ENCODE assay signal across 8 mouse cellular contexts in genomic region chr2:15054945-15055637, GRCm38 (mm10). TPM values are rescaled to one million over a fixed set of nuclear protein-coding genes. Genes with fewer than 3 reads are reported as not detected.
A peak's percentile ranks its signal among the peaks of the same experiment; 100 is the strongest.
DNase-seq lines count a peak whose midpoint lies in the region; ATAC-seq and TF ChIP-seq lines count a peak whose summit lies in the region.

Nsun6 (minus strand) TSS chr2:15055069.

- ATAC-seq in G1E (ENCODE audit: extremely low read depth, insufficient number of reproducible peaks, low FRiP score, poor library complexity, severe bottlenecking) = peak; percentile 97
- peak; percentile 99 for ATAC-seq in forebrain, embryonic 15.5 days (replicated peaks)
- peak; percentile 99 for ATAC-seq in neural tube, embryonic 14.5 days (ENCODE audit: low read depth)

- H3K36me3 ChIP-seq in G1E (replicated peaks) = peaks cover 4% of the 10 kb centered on the region
- H3K36me3 ChIP-seq in forebrain, embryonic 15.5 days = no peaks in the 10 kb centered on the region
- no peaks in the 10 kb centered on the region for H3K36me3 ChIP-seq in neural tube, embryonic 14.5 days (ENCODE audit: control insufficient read depth, insufficient read depth, low read length)
- H3K36me3 ChIP-seq in testis, adult 2 months (ENCODE audit: control insufficient read depth, insufficient read depth, low read length) = no peaks in the 10 kb centered on the region

- peak; percentile 90 for DNase-seq in G1E (ENCODE audit: low spot score)
- peak; percentile 97 for DNase-seq in cerebellum, adult 11-12 months
- peak; percentile 93 for DNase-seq in heart, postnatal 25 days (ENCODE audit: low spot score)
- peak; percentile 94 to 98 for DNase-seq in layer of hippocampus, adult 18-20 months (ENCODE audit: low spot score in 2 of 2)
- peak; percentile 96 to 98 for DNase-seq in lung, adult 18-20 months

- intact Hi-C loops in heart, postnatal 25 days (cut with DNase I) = loop anchor here (10.0 kb wide), 1 partner anchor 980 kb away; the partner anchor contains the start of gene Stam

- peaks cover 25% of the 10 kb centered on the region for H3K4me1 ChIP-seq in G1E (ENCODE audit: insufficient read depth, low read depth, low read length)
- H3K4me1 ChIP-seq in forebrain, embryonic 15.5 days = peaks cover 39% of the 10 kb centered on the region
- peaks cover 20% of the 10 kb centered on the region for H3K4me1 ChIP-seq in neural tube, embryonic 14.5 days (ENCODE audit: control insufficient read depth, insufficient read depth, low read length)
- peaks cover 2% of the 10 kb centered on the region for H3K4me1 ChIP-seq in testis, adult 2 months (ENCODE audit: control insufficient read depth, insufficient read depth, low read length)

- peak; percentile 73 for TF ChIP-seq POLR2A in testis, adult 2 months (IDR thresholded peaks at IDR 0.05; ENCODE audit: control insufficient read depth, low read depth, low read length)

- TF ChIP-seq CTCF in G1E (IDR thresholded peaks at IDR 0.05; ENCODE audit: low read depth, low read length) = no peak
- TF ChIP-seq CTCF in testis, adult 2 months (IDR thresholded peaks at IDR 0.05; ENCODE audit: control insufficient read depth, insufficient read depth, insufficient replicate concordance, low read depth, low read length) = peak; percentile 16; the same call in 1 of the 2 replicates

- H3K27me3 ChIP-seq in G1E (ENCODE audit: insufficient read depth, low read length) = no peaks in the 10 kb centered on the region
- no peaks in the 10 kb centered on the region for H3K27me3 ChIP-seq in forebrain, embryonic 15.5 days
- no peaks in the 10 kb centered on the region for H3K27me3 ChIP-seq in neural tube, embryonic 14.5 days (ENCODE audit: control insufficient read depth, insufficient read depth, low read length)
- no peaks in the 10 kb centered on the region for H3K27me3 ChIP-seq in testis, adult 2 months (ENCODE audit: control insufficient read depth, insufficient read depth, low read length)

- peak within 1 kb of the TSS; percentile 79 for H3K4me3 ChIP-seq in G1E (ENCODE audit: low read depth, low read length)
- H3K4me3 ChIP-seq in forebrain, embryonic 15.5 days = peak within 1 kb of the TSS; percentile 69
- H3K4me3 ChIP-seq in neural tube, embryonic 14.5 days (ENCODE audit: low read depth, low read length) = peak within 1 kb of the TSS; percentile 88
- H3K4me3 ChIP-seq in testis, adult 2 months (ENCODE audit: control insufficient read depth, low read depth, low read length) = peak within 1 kb of the TSS; percentile 94

- no peaks in the 10 kb centered on the region for H3K9me3 ChIP-seq in G1E (replicated peaks)
- H3K9me3 ChIP-seq in forebrain, embryonic 15.5 days = no peaks in the 10 kb centered on the region
- H3K9me3 ChIP-seq in neural tube, embryonic 14.5 days (ENCODE audit: control insufficient read depth, low read length) = no peaks in the 10 kb centered on the region

- peak within 1 kb of the TSS; percentile 88 for H3K9ac ChIP-seq in forebrain, embryonic 15.5 days (replicated peaks)
- H3K9ac ChIP-seq in neural tube, embryonic 14.5 days (replicated peaks; ENCODE audit: low read depth, low read length) = peak within 1 kb of the TSS; percentile 98

- peak within 1 kb of the TSS; percentile 65 for H3K4me2 ChIP-seq in forebrain, embryonic 15.5 days (replicated peaks)
- peak within 1 kb of the TSS; percentile 75 for H3K4me2 ChIP-seq in neural tube, embryonic 14.5 days (ENCODE audit: low read depth, low read length)

- peak within 1 kb of the TSS; percentile 93 for H3K27ac ChIP-seq in forebrain, embryonic 15.5 days (replicated peaks)
- peak within 1 kb of the TSS; percentile 96 for H3K27ac ChIP-seq in neural tube, embryonic 14.5 days (ENCODE audit: low read depth, low read length)
- H3K27ac ChIP-seq in testis, adult 2 months (ENCODE audit: control insufficient read depth, insufficient read depth, low read depth, low read length) = peak within 1 kb of the TSS; percentile 90

- WGBS in forebrain, embryonic 15.5 days = under 1% methylated on average over 66 of the region's 75 CpGs
- WGBS in neural tube, embryonic 14.5 days = under 1% methylated on average over 71 of the region's 75 CpGs

RNA-seq across cellular contexts. Expression of gene Nsun6, which starts in this region (rescaled TPM):
- total RNA-seq in G1E (2014; fragmentation: Nextera tagmentation) = 15.4 and 18.1 TPM in 2 replicates
- 9.6 and 11.5 TPM in 2 replicates for total RNA-seq in G1E (2017)
- polyA plus RNA-seq in G1E (2012) = 0.22 and 0.41 TPM in 2 replicates
- 17.1 and 19.7 TPM in 2 replicates for polyA plus RNA-seq in forebrain, embryonic 15.5 days (2015; fragmentation: Nextera tagmentation; extraction: Ambion mirVana)
- 1 to 10 TPM; 2.2 to 5.3 TPM for total RNA-seq in heart, postnatal 25 days (2021)
- total RNA-seq in layer of hippocampus, adult 18-20 months (2021) = 10 to 100 TPM in 1 of 2 experiments, 1 to 10 TPM in 1; 9.3 to 10.3 TPM
- 15.7 and 19.6 TPM in 2 replicates for polyA plus RNA-seq in neural tube, embryonic 14.5 days (2014; fragmentation: Nextera tagmentation; extraction: Ambion mirVana)
- polyA plus RNA-seq in testis, adult 2 months (2012; rRNA removed) = 10.6 and 11.6 TPM in 2 replicates

Comparison
In these comparisons a context has a peak if more than half of its experiments do, and no peak if none do; other contexts are left out.
1. Peak in every context shown above with its lines: DNase-seq, ATAC-seq, H3K4me3 ChIP-seq and H3K27ac ChIP-seq.